Mouse (Mus musculus) hindbrain, embryonic 12.5 days (tissue): ENCODE results near the gene Tor1aip1. TPM values are rescaled to one million over a fixed set of nuclear protein-coding genes. Genes with fewer than 3 reads are reported as not detected.

Source experiments
- ATAC-seq: fragments of 200-750 bp; cut with Nextera tagmentation; 2 replicates; pipeline ENCODE4 v1.8.0; 2017; ENCODE audit warnings: moderate TSS enrichment; ENCODE audit not compliant: low FRiP score
- H3K27ac ChIP-seq: fragments of 300-500 bp; sonication (generic); 2 replicates; pipeline ENCODE4 v1.5.1; 2016; ENCODE audit warnings: mild to moderate bottlenecking
- H3K27me3 ChIP-seq: fragments of 300-500 bp; sonication (generic); 2 replicates; pipeline ENCODE4 v1.6.1; 2016; ENCODE audit warnings: mild to moderate bottlenecking
- H3K36me3 ChIP-seq: fragments of 300-500 bp; sonication (generic); 2 replicates; pipeline ENCODE4 v1.6.1; 2016; ENCODE audit warnings: mild to moderate bottlenecking
- H3K4me1 ChIP-seq: fragments of 300-500 bp; sonication (generic); 2 replicates; pipeline ENCODE4 v1.6.1; 2016
- H3K4me2 ChIP-seq: fragments of 300-500 bp; sonication (generic); replicated peaks from 2 replicates; pipeline ENCODE4 v1.6.1; 2016; ENCODE audit warnings: mild to moderate bottlenecking
- H3K4me3 ChIP-seq: fragments of 300-500 bp; sonication (generic); 2 replicates; pipeline ENCODE4 v1.5.1; 2016; ENCODE audit warnings: mild to moderate bottlenecking
- H3K9ac ChIP-seq: fragments of 300-500 bp; sonication (generic); 2 replicates; pipeline ENCODE4 v1.6.1; 2016; ENCODE audit warnings: mild to moderate bottlenecking, moderate library complexity
- H3K9me3 ChIP-seq: fragments of 300-500 bp; sonication (generic); replicated peaks from 2 replicates; pipeline ENCODE4 v1.6.1; 2016; ENCODE audit warnings: mild to moderate bottlenecking
- WGBS: fragments of 180-500 bp; shearing (Covaris S2); methylation state at CpG from one replicate; pipeline ENCODE4 v1.1.7; 2016; 5-methylcytosine and 5-hydroxymethylcytosine counted together
- polyA plus RNA-seq: library from polyadenylated mRNA; unstranded; fragments of >200 nt; fragmentation: Nextera tagmentation; extraction: Ambion mirVana; gene quantifications from 2 replicates; pipeline ENCODE4 v1.2.1, GENCODE M21; 2016

The Tor1aip1 gene
- polyA plus RNA-seq, 1 experiment from 2014 or later: 37.2 TPM

DNA sequence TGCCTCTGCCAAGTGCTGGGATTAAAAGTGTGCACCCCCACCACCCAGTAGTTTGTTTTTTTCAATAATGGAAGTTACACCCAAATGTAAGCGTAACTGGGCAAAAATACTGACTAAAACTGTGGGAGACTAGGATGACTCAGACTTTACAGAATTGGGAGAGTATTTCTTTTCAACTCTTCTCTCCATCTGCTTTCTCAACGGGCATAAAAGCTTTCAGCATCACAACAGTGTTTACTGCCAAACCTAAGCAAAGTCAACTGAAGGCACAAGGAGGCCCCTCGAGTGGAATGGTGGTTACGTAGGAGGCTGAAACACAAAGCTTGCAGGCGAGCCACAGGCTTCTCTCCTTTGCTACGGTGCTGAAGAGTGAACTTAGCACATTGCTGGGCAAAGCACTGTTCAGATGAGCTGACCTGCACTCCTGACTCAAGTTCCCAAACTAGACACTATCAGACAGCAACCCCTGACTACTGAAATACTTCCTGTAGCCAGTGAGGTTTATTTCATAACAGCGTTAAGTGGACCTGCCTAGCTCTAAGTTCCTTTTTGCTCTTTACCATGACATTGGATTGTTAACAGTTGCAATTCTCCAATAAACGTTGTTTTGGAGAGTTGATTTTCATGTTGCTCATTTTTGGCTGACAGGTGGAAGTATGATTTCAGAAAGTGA lies 11.3 kb downstream of the Tor1aip1 start:
- Histone ChIP-seq H3K9me3 (no peaks in the 10 kb centered on the region), H3K4me2 (no peak overlapping the region), H3K9ac (no peak overlapping the region), H3K4me3 (no peak overlapping the region), H3K27me3 (no peaks in the 10 kb centered on the region), H3K4me1 (no peaks in the 10 kb centered on the region), H3K27ac (no peak overlapping the region), H3K36me3 (peaks cover 29% of the 10 kb centered on the region)
- WGBS: 86% methylated on average over 8 of the region's 8 CpGs
- ATAC-seq: no peak

DNA sequence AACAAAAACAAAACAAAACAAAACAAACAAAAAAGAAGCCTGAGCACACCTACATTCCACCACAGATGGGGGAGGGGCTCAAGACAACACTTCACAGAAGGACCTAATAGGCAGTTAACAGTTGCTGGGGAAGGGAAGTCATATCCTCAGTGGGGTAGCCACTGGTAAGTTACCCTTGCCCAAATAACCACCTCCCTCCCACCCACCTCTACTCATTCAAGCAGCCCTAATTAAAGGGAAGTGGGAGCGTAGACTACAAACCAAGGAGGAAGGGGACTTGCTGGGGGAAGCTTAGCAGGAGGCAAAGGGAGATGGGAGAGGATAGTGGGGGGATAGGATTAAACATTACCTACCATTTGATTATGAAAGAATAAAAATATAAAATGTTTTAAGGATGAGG lies 15.9 kb downstream of the Tor1aip1 start:
- H3K27ac ChIP-seq: no peak overlapping the region
- H3K4me2 ChIP-seq: no peak overlapping the region
- no peak for ATAC-seq
- WGBS: 100% methylated on average over 1 of the region's 1 CpGs
- H3K4me3 ChIP-seq: no peak overlapping the region
- peaks cover 46% of the 10 kb centered on the region for H3K36me3 ChIP-seq
- H3K27me3 ChIP-seq: no peaks in the 10 kb centered on the region
- H3K9me3 ChIP-seq: no peaks in the 10 kb centered on the region
- no peaks in the 10 kb centered on the region for H3K4me1 ChIP-seq
- no peak overlapping the region for H3K9ac ChIP-seq

DNA sequence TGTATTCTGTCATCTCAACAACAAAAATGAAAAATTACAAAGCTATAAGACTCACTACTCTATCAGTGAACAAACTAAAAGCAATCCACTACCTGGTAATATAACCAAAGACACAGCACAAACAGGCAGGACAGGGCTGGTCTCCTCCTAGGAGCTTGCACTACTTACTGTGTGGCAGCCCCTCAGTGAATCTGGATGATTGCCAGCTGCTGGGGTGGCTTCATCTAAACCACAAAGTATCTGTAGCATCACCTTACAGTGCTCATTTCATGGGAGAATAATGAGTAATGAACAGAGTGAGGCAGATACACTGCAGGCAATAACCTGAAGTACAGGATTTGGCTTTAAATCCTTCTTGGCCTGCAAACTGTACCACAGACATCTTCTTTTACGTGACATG lies 16.5 kb downstream of the Tor1aip1 start:
- H3K4me2 ChIP-seq: no peak overlapping the region
- no peaks in the 10 kb centered on the region for H3K4me1 ChIP-seq
- ATAC-seq: no peak
- H3K27me3 ChIP-seq: no peaks in the 10 kb centered on the region
- WGBS: 97% methylated on average over 1 of the region's 1 CpGs
- H3K9me3 ChIP-seq: no peaks in the 10 kb centered on the region
- H3K36me3 ChIP-seq: peaks cover 45% of the 10 kb centered on the region
- no peak overlapping the region for H3K9ac ChIP-seq
- H3K4me3 ChIP-seq: no peak overlapping the region
- no peak overlapping the region for H3K27ac ChIP-seq

DNA sequence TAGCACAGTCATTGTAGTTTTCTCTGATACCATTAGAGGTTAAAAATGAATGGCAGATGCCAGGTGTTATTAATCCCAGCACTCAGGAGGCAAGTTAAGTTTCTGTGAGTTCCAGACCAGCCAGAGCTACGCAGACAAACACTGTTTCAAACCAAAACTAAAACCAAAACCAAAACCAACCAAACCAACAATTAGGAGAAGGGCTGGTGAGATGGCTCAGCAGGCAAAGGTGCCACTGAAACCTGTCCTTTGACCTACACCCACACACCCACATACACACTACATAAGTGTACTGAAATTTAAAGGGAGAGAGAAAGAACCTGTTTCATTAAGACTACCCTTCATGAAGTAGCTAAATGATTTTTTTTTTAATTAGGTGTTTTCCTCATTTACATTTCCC lies 27.3 kb downstream of the Tor1aip1 start:
- Histone ChIP-seq H3K27me3 (no peaks in the 10 kb centered on the region), H3K36me3 (peaks cover 45% of the 10 kb centered on the region), H3K9ac (no peak overlapping the region), H3K4me3 (no peak overlapping the region), H3K4me2 (no peak overlapping the region), H3K9me3 (no peaks in the 10 kb centered on the region), H3K27ac (no peak overlapping the region), H3K4me1 (no peaks in the 10 kb centered on the region)
- no peak for ATAC-seq
- 100% methylated on average over 1 of the region's 1 CpGs for WGBS

DNA sequence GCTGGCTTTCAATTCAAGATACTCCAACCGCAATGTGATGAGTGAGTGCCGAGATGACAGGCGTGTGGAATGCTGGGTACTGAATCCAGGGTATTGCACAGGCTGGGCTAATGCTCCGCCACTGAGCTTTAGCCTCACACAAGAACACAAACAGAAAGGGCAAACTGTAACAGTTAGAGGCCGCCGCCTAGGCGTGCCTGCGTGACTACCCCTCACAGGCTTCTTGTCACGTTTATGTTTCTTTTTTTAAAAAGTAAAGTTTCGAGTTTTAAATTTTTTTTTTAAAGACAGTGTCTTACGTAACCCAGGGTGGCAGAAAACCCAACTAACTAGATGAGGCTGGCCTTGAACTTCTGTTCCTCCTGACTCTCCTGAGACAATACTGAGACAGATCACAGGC lies 30.4 kb downstream of the Tor1aip1 start:
- H3K27ac ChIP-seq: no peak overlapping the region
- H3K4me1 ChIP-seq: no peaks in the 10 kb centered on the region
- ATAC-seq: no peak
- WGBS: 95% methylated on average over 11 of the region's 11 CpGs
- H3K4me2 ChIP-seq: no peak overlapping the region
- H3K36me3 ChIP-seq: peaks cover 39% of the 10 kb centered on the region
- no peak overlapping the region for H3K9ac ChIP-seq
- no peaks in the 10 kb centered on the region for H3K9me3 ChIP-seq
- H3K27me3 ChIP-seq: no peaks in the 10 kb centered on the region
- H3K4me3 ChIP-seq: no peak overlapping the region

DNA sequence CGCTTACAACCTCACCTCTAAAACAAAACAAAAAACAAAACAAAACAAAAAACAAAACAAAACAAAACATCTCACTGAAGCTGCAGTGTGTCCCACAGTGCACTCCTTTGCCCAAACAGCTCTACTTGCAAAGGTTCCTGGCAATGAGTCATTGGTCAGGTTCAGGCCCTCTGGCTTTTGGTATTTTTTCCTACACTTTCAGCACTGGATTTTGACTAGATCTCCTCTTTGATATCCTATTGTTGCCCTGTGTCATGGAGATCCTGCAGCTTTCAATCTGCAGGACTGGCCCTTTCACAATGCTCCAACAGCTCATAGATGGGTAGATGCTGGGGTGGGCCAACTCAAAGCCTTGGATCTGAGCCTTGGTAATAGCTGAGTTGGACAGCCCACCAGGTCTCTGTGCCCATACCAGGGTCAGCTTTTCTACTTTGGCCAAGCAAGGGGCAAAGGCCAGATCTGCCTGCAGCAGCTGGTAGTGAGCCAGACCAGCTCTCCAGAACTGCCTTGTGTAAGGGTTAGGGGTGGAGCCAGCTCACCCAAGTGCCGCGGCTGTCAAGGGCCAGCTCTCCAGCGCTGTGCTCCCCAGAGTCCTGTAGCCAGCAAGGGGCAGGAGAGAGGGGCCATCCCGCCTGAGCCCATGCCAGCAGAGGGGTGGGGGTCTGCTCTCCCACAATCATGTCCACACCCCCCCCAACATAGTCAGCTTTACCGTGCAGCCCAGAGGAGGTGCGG lies 32.9 kb downstream of the Tor1aip1 start:
- Histone ChIP-seq H3K4me3 (no peak overlapping the region), H3K4me2 (no peak overlapping the region)
- WGBS: 90% methylated on average over 7 of the region's 7 CpGs

DNA sequence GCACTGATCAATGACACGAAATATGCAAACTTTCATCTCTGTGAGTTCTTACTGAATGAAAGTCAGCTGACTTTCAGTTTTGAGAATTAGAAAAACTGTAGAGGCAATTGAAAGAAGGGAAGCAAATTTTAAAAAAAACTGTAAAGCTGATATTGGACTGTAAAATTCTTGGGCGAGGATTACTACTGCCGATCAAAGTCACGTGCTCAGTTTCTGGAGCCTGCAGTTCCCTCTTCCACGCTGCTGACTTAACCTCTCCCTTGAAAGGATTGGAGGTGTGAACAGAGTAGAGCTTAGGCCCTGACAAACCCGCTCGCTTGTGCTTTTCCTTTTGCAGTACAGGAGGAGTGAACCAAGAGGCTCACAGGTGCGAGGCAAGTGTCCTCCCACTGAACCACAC lies 33.9 kb downstream of the Tor1aip1 start:
- H3K36me3 ChIP-seq: peaks cover 20% of the 10 kb centered on the region
- no peaks in the 10 kb centered on the region for H3K4me1 ChIP-seq
- 95% methylated on average over 8 of the region's 8 CpGs for WGBS
- no peak overlapping the region for H3K27ac ChIP-seq
- no peak overlapping the region for H3K4me3 ChIP-seq
- ATAC-seq: no peak
- no peaks in the 10 kb centered on the region for H3K9me3 ChIP-seq
- no peak overlapping the region for H3K9ac ChIP-seq
- no peak overlapping the region for H3K4me2 ChIP-seq
- H3K27me3 ChIP-seq: no peaks in the 10 kb centered on the region

More for the DNA sequence above, 32.9 kb downstream of the Tor1aip1 start:
- Histone ChIP-seq H3K9me3 (no peaks in the 10 kb centered on the region), H3K27ac (no peak overlapping the region), H3K27me3 (no peaks in the 10 kb centered on the region), H3K9ac (no peak overlapping the region), H3K36me3 (peaks cover 26% of the 10 kb centered on the region), H3K4me1 (no peaks in the 10 kb centered on the region)
- ATAC-seq: no peak

DNA sequence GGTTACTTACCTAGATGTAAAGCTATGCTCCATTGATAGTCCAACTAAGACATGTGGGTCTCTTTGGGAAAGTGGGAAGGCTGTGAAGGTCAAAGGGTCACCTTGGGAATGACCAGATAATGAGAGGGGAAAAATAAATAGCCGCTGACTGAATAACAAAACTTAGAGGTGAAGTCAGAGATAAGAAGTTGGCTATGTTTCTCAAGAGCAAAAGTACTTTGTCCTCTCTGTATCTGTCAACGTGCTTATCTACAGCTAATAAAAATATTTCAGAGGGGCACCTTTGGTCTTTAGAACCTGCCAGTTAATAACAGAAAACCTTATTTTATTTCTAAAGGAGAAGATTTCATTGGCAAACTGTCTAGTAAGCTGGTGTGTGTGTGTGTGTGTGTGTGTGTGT lies 40.7 kb downstream of the Tor1aip1 start:
- H3K4me2 ChIP-seq: no peak overlapping the region
- 83% methylated on average over 2 of the region's 2 CpGs for WGBS
- H3K4me3 ChIP-seq: no peak overlapping the region
- H3K27me3 ChIP-seq: no peaks in the 10 kb centered on the region
- no peak overlapping the region for H3K27ac ChIP-seq
- H3K9me3 ChIP-seq: no peaks in the 10 kb centered on the region
- ATAC-seq: no peak
- no peak overlapping the region for H3K9ac ChIP-seq
- no peaks in the 10 kb centered on the region for H3K4me1 ChIP-seq
- no peaks in the 10 kb centered on the region for H3K36me3 ChIP-seq

DNA sequence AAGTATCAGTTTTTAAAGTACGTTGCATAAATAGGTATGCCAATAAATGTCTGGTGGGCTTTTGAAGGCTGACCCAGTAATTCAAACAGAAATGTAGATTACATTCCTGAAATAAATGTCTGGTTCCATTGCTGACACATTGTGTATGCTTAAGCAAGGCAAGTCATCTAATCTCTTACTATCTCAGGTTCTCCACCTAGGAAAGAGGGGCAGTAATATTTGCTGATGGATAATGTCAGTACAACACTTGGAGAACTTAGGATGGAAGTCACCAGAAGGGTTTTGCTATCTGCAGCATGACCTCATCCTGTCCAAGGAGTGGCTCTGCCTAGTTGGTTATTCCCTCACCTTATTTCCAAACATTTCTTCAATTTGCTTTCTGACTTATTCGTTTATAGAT lies 41.8 kb downstream of the Tor1aip1 start:
- 82% methylated on average over 2 of the region's 2 CpGs for WGBS

DNA sequence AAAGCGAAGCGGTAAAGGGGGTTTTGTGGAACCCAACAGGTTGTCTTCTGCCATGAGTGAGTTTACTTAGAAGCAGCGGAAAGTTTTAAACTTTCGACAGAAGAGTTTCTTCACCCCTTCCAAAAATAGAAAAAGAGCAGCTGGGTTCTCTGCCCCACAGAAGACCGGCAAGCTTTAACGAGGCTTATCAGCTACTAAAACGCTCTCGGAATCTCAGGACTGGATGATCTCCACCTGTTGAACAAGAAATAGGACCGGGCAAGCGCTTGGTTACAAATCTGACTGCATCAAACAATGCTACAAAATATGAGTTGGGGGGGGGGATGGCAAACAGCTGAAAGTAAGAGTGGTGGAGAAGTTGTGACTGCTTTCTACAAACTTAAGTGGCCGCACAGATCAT lies 45.9 kb downstream of the Tor1aip1 start:
- ATAC-seq: no peak
- H3K27ac ChIP-seq: no peak overlapping the region

More for the DNA sequence above, 41.8 kb downstream of the Tor1aip1 start:
- Histone ChIP-seq H3K4me1 (no peaks in the 10 kb centered on the region), H3K4me2 (no peak overlapping the region), H3K9me3 (no peaks in the 10 kb centered on the region), H3K27me3 (no peaks in the 10 kb centered on the region), H3K4me3 (no peak overlapping the region), H3K27ac (no peak overlapping the region), H3K36me3 (no peaks in the 10 kb centered on the region), H3K9ac (no peak overlapping the region)
- no peak for ATAC-seq

DNA sequence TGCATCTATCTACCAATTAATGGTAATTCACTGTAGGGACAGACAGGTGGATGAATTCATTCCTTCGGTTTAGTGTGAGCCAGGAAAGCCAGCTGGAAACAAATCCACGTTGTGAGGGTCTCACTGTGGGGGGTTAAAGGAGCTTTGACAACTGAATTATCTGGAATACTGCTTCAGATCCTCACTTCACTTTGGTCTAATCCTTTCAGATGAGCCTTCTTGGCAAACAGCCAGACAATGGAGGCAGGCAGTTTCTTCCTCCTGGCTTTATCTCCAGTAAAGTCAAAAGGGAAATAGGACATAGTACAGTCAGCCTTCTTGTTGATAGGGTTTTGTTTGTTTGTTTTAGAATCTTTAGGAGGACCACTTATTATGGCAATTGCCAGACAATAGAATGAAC lies 46.9 kb downstream of the Tor1aip1 start:
- H3K9ac ChIP-seq: no peak overlapping the region
- 19% methylated on average over 2 of the region's 2 CpGs for WGBS

More for the DNA sequence above, 45.9 kb downstream of the Tor1aip1 start:
- H3K36me3 ChIP-seq: no peaks in the 10 kb centered on the region
- no peaks in the 10 kb centered on the region for H3K9me3 ChIP-seq
- no peak overlapping the region for H3K9ac ChIP-seq
- H3K4me3 ChIP-seq: no peak overlapping the region
- WGBS: 91% methylated on average over 11 of the region's 11 CpGs
- no peak overlapping the region for H3K4me2 ChIP-seq
- H3K27me3 ChIP-seq: no peaks in the 10 kb centered on the region
- peaks cover 2% of the 10 kb centered on the region; the same call in 1 of the 2 replicates for H3K4me1 ChIP-seq

DNA sequence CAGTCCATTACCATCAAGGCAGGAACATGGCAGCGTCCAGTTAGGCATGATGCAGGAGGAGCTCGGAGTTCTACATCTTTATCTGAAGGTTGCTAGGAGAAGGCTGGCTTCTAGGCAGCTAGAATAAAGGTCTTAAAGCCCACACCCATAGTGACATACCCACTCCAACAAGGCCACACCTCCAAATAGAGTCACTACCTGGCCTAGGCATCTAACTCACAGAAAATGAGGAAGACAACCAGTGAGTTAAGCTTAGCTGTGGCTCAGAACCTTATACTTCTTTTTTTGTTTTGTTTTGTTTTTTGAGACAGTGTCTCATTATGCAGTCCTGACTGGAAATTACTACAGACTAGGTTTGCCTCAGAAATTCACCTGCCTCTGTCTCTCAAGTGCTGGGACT lies 48.7 kb downstream of the Tor1aip1 start:
- Histone ChIP-seq H3K27me3 (no peaks in the 10 kb centered on the region), H3K27ac (no peak overlapping the region), H3K4me2 (no peak overlapping the region), H3K36me3 (no peaks in the 10 kb centered on the region), H3K4me1 (peaks cover 2% of the 10 kb centered on the region; the same call in 1 of the 2 replicates), H3K4me3 (no peak overlapping the region), H3K9ac (no peak overlapping the region), H3K9me3 (no peaks in the 10 kb centered on the region)
- WGBS: 76% methylated on average over 2 of the region's 2 CpGs
- ATAC-seq: no peak

More for the DNA sequence above, 46.9 kb downstream of the Tor1aip1 start:
- no peak overlapping the region for H3K4me2 ChIP-seq
- no peak overlapping the region for H3K4me3 ChIP-seq
- no peak for ATAC-seq
- no peaks in the 10 kb centered on the region for H3K9me3 ChIP-seq
- no peaks in the 10 kb centered on the region for H3K27me3 ChIP-seq
- H3K4me1 ChIP-seq: peaks cover 2% of the 10 kb centered on the region; the same call in 1 of the 2 replicates
- H3K36me3 ChIP-seq: no peaks in the 10 kb centered on the region
- no peak overlapping the region for H3K27ac ChIP-seq

DNA sequence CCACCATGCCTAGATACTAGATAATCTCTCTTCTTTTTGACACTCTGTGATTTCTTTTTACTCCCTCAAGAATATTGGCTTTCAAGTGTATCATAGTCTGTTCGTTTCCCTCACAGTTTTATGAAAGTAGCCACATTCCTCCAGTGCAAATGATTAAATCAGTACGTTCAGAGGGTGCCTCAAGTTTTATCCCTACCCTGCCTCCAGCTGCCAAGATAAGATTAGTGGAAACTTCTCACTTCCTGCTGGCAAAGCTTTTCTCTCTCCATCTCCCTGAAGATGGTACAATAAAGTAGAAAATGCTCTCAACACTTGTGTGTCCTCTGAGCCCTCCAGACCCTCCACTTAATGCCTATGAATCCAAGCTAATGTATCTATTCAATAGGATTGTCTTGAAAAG lies 61.3 kb downstream of the Tor1aip1 start:
- Histone ChIP-seq H3K27me3 (no peaks in the 10 kb centered on the region), H3K4me3 (no peak overlapping the region), H3K4me2 (no peak overlapping the region), H3K27ac (no peak overlapping the region), H3K36me3 (no peaks in the 10 kb centered on the region), H3K4me1 (peaks cover 18% of the 10 kb centered on the region), H3K9ac (no peak overlapping the region), H3K9me3 (no peaks in the 10 kb centered on the region)
- no peak for ATAC-seq
- WGBS: 70% methylated on average over 2 of the region's 2 CpGs
